Mouse (Mus musculus) retina, embryonic 14.5 days (tissue): Measurements from ENCODE around the gene Chrm4.

Experiments
- DNase-seq: peaks from one replicate; pipeline ENCODE4 v3.0.0-alpha.2; 2015; ENCODE audit warnings: low spot score

Gene Chrm4

DNA sequence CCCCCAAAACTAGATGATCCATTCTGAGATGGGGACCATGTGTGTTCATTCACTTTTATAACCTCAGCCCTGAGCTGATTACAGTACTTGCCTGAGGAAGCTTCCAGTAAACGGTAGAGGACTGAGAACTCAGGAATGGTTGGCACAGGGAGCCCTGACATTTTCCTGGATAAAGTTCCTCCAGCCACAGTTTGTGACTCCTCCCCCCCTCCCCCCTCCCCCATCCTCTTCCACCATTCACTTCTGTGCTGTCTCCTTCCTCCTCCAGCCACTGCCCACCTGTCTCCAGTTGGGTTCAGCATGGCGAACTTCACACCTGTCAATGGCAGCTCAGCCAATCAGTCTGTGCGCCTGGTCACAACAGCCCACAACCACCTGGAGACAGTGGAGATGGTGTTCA, at the start of gene Chrm4:
Gene Chrm4 (plus strand): TSS at position 301 of the 400 bp plus-strand sequence.
- DNase-seq, result no peak

DNA sequence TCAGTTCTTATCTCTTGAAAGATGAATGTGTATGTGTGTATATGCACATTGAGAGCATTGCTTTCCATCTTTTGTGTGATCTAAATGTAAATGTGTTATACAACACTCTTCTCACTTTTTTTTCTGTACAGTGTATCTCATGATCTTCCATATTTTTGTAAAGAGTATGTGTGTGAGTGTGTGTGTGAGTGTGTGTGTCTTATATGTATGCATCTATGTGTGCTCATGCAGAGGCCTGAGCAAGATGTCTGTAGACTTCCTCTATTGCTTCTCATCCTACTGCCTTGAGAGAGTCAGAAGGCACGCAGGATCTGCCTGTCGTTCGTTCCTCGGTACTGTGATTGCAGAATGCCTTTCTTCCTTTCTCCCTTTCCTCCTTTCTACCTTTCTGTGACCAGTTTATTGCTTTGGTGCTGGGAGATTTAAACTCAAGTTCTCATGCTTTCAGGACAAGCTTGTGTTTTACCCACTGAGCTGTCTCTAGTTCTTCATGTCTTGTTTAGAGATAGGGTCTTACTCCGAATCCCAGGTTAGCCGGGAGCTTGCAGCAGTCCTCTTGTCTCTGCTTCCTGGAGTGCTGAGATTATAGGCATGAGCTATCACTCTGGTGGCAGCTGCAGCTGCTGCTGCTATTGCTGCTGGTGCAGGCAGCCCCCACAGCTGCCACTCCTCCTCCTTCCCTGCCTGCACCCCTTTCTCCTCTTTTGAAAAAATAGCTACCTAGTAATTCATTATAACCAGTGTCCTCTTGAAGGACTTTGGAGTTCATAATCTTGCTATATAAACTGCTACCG, 48.5 kb upstream of the Chrm4 start:
- no peak for DNase-seq

DNA sequence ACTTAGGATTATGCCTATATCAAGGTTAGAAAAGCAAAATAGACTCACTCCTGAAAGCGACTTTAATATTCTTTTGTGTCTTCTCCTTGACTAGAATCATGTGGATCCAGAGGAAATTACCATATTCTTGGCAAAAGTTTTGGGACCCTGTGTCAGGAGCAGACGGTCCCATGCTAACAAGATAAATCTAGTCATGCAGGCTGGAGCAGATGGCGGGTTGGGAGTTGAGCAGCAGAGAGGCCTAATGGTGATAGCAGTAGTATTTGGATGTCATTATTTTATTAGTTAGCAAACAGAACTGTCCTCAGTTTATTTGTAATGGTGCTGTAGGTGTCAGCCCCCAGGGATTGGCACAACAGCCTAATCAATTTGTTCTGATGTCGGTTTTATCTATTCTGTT, 43.1 kb upstream of the Chrm4 start:
- no peak for DNase-seq

DNA sequence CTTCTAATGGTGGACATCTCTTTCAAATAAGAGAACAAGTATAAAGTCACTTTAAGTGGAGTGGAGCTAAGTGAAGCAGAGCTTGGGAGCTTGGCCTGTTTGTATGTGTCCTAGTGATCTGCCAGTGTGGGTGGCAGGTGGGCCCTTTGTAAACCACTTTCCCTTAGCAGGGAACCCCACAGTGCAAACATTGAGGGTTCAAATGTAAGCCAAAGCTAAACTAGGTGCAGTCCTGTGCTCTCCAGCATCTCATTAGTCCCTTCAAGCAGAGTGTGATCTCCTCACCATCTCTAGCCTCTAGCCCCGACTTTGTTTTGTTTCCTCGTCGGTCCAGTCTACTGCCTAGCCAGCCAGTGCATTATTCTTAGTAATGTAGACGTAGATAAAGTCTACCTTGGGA, 42.4 kb upstream of the Chrm4 start:
- DNase-seq, result no peak

DNA sequence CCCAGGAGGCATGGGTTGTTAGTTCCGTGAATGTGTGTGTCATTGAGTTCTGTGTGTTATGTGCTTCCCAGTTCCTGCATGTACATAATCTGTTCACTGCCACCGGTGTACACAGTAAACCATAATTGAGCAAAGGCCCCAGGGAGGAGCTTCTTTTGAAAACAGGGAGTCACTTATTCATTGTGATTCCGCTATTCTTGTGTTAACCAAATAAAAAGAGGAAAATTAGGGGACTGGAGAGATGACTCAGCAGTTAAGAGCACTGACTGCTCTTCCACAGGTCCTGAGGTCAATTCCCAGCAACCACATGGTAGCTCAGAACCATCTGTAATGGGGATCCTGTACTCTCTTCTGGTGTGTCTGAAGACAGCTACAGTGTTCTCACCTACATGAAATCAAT, 32.3 kb upstream of the Chrm4 start:
- DNase-seq, result no peak

DNA sequence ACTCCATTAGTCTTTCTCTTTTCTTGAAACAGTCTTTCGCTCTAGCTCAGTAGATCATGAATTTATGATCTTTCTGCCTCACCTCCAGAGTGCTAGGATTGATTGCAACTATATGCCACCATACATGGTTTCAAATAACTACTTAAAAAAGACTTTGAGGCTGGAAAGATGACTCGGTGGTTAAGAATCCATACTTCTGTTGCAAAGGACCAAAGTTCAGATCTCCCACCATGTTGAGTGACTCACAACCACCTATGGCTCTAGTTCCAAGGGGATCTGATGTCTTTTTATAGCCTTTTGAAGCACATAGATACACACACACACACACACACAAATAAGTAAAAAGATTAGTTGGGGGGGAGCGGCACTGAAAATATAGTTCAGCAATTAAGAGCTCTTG, 31.6 kb upstream of the Chrm4 start:
- DNase-seq, result no peak

DNA sequence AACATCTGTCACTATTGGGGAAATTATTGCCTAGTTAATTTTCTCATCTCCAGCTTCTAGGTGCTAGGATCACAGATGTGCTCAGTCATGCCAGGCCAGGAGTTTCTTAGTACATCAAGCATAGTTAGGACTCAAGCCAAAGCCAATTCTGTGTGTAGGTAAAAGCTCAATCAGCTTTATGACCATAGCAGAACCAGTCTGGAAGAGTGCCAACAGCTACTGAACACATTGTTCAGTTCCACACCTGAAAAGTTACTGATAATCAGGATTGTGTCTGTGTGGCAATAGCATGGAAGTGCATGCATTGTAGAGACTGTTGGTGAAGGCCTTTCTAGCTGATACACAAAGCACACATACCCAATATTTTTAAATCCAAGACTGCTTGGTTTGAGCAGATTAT, 29.1 kb upstream of the Chrm4 start:
- DNase-seq, result no peak

DNA sequence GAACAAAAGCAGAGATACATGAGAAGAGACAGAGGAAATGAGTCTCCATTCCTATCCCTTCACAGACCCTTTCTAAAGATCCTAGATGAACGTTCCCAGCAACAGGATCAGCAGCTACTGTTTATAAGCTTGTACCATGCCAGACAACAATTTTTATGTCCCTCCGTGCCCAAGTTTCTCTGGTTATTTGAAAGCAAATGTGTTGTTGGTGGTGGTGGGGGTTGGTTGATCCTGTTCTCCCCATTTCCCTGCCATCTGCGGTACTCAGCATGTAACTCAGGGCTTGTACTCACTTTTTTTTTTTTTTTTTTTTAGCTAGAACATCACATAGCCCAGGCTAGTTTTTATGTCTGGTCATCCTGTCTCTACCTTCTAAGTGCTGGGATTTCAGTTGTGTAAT, 27.9 kb upstream of the Chrm4 start:
- DNase-seq, result no peak

DNA sequence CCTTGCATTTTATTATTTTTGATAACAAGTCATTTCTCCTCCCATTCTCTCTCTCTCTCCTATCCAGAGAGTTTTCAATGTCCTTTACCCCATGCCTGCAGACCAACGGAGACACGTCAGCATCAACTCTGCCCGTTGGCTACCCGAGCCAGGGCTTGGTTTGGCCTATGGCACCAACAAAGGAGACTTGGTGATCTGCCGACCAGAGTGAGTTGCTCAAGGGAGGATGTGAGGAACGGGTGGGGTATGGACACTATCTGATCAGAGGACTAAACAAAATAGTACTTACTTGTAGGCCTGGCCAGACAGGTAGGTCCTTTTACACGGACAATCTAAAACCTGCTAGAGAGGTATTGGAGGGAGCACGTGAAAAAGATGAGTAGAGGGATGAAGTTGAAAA, 26.6 kb upstream of the Chrm4 start:
- DNase-seq, result no peak

DNA sequence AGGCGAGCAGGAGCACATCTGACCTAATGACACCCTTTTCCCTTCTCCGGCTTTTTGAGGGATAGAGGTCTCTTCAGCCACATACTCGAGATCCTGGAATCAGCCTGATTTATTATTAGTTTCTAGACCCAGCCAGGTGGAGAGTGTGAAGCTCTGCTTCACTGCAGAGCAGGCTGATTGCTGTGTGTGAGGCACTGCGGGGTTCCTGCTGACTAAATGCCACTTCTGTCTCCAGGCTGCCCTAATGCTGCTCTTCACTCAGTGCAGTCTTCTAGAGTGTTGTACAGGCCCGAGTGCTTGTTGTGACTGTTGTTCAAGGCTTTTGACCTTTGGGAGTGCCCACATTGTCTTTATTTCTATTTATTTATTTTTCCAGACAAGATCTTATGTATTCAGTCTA, 24.7 kb upstream of the Chrm4 start:
- no peak for DNase-seq

DNA sequence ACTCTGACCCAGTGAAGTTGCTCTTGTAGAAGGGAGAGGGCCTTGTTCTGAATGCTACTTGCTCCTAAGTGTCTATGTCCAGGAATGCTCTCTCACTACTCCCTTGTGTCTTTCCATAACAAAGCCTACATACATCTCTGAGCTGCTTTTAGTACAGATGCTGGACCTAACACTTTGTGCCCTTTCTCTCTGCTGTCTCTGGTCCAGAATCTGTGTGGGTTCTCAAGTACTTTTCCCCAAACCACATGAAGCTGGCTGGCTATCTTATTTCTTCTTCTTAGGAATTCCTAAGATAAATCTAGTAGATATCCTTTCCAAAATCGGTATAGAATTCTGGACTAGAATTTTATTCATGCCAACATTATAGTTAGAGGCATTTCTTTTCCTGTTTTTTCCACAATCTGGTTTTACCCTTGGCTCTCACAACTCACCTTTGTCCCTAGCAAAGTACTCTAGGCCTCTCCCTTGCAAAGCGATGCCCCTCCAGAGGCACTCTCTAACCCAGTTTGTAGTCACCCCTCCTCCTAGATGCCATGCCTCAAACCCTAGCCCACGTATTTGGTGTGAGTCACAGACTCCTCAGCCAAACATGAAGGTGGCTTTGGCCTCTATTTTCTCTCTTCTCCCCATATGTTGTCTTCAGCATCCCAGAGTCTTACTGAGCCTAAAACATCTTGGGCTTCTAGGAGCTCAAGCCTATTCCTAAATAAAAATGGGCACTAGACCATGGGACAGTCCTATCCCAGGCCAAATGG, 23.7 kb upstream of the Chrm4 start:
- DNase-seq, result no peak

DNA sequence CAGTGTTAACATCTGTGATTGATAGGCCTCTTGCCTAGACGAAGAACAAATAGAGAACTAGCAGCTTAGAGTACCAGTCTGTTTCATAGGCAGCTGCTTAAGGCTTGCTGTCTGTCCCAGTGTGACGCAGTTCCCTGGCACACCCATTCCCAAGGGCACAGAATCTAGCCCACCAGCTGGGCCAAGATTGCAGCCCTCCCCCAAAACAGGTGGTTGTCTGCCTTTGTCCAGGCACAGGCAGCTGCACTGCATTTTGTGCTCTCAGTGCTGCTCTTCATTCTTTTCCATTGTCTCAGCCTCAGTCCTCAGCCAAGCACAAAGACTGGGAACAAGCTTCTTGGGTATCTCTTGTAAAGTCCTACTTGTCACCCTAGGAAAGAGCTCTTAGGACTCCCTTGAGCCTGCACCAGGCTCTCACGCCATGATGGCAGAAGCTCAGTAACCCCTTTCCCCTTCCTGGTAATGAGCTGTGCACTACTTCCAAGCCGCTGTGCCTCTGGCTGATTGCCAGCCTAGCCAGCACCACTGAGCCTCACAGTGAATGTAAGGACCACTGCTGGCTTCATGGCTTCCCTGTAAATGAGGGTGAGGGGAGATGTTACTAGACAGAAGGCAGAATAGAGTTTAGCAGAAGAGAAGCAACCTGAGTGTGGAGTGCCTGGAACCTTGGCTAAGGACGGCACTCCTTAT, 22.3 kb upstream of the Chrm4 start:
- DNase-seq, result no peak

DNA sequence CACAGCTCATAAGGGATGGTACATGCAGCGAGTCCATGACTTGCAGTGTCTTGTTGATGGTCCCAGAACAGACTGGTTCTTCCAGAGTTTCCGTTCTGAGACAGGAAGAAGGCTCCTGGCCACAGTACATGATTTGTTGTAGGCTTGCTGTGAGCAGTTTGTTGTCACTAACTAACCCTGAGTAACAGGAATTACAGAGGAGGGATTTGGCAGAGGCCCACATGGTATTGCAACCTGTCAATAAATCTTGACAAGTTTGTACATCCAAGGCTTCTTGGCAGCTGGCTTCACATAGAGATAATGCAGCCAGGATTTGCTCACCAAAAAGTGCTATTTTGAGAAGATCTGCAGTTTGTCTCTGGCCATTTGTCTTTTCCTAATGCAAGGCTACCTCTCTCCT, 20.9 kb upstream of the Chrm4 start:
- DNase-seq, result no peak

DNA sequence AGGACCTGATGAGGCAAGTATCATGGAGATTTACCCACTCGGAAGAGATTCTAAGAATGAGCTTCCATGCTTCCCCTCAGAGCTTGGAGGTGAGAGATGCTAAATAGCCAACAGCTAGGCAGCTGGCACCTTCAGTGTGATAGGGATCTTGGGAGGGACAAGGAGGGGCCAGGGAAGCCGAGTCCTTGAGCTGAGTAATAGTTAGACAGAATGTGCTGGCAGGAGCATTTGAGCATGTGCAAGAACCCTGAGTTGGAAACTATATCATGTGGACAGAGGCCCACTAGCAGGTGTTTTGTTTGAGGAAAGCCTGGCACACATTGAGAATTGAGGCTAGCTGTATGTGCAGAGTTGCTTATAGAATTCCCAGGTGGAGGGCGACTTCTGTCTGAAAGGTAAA, 14.4 kb upstream of the Chrm4 start:
- no peak for DNase-seq

DNA sequence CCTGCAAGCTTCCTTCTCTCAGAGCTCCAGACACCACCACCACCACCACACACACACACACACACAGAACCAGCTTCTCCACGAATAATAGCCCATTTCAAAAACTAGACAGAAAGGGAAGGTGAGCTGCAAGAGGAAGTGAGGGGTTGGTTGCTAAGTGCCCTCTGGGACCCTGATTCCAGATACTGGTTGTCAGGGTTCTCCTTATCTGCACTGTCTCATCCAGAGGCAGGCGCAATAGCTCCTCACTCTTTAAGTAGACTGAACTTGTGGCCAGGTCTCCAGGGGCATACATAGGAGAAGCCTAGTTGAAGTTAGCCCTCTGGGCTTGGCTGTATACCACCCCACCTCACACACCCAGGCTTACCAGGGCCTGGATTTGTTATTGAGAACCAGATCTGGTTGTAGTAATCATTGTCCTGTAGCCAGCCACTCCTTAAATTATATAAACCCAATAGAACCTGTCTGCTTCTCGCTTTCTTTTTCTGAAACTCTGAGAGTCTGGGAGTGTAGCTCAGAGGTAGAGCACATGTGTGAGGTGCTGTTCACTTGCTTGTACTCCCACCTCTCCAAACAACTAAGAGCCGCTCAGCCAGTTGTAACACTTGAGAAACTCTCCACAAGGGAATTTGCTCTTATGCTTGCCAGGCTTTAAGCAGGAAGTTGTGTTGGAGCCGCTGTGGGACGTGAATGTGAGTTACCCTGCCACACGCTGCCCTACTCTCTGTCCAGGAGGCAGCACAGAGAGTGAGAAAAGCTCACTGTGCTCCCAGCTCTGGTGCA, 13.5 kb upstream of the Chrm4 start:
- no peak for DNase-seq

DNA sequence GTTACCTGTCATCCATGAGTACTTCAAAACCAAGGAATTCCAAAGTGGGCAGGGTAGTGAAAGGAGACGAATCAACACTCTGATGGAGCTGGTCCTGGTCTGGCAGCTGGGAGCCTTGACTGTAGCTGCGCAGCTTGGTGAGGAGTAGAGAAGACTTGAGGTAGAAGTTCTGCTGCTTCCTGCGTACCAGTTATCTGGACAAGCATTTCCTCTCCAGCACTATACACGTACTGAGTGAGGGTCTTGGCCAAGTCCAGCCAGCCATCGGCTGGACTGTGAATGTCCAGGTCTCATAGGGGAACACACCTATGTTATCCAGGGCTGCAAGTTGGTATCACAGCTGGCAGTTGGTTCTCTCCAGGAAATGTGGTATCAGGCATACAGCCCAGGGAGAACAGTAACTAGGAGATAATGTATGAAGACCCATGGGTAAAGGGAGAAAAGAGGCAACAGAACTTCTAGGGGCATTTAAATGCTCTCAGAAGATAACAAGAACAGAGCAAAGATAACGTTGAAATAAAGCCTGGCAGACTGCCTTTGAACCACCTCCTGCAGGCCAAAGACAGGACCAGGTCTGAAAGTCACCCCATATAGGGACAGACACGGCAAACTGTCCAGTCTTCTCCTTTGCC, 10.6 kb upstream of the Chrm4 start:
- no peak for DNase-seq

DNA sequence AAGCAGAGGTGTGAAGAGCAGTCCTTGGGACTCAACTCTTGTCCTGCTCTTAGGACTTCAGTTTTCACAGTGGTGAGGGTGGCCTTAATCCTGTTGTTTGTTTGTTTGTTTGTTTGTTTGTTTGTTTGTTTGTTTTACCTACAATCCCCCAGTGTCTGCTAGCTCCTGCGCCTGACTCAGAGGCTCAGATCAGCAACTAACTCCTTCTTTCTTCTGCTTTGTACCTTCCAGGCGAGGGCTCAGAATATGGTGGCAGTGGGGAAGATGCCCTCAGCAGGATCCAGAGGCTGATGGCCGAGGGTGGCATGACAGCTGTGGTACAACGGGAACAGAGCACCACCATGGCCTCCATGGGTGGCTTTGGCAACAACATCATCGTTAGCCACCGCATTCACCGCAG, 10.0 kb upstream of the Chrm4 start:
- DNase-seq, result no peak

DNA sequence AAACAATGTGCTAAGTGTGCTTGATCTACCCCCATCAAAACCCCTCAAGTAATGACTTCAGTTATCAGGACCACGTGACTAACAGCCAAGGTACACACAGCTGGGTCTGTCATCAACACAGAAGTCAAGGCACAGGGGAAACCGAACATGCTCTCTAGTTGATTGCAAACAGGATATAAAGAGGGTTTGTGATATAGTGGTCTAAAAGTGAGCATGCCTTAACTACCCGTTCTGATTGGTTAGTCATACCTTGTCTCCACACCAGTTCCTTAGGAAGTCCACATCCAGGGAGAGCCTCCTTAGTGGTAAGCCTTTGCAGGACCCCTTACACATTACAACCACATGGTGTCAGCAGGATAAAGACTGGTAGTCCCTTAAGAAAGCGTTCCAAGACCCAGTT, 6.9 kb upstream of the Chrm4 start:
- DNase-seq, result no peak

DNA sequence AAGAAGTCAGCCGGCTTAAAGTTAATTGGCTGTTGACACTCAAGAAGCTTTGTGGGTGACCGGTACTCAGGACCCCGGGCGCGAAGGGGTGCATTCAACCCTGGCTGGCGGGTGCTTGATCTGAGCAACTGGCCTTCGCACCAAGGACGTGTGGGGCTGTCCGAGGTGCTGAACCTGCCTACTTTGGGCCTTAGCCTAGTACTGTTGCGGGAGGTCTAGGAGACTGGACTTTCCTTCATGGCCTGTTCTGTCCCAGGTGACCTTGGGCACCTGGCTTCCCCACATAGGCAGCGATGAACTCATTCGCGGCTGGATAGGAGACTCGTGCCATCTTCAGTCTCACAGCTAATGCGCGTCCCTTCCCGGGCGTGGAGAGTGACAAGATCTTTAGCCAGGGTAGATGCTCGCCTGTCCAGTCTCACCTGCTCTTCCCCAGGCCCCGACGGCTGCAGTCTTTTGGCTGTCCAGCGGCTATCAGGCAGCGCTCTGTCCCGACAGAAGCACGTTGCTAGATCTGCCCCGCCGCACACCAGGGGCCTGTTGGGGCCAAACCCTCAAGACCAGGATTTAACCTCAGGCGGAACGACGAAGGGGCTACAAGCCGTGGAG, 5.8 kb upstream of the Chrm4 start:
- peak; percentile 83 for DNase-seq

DNA sequence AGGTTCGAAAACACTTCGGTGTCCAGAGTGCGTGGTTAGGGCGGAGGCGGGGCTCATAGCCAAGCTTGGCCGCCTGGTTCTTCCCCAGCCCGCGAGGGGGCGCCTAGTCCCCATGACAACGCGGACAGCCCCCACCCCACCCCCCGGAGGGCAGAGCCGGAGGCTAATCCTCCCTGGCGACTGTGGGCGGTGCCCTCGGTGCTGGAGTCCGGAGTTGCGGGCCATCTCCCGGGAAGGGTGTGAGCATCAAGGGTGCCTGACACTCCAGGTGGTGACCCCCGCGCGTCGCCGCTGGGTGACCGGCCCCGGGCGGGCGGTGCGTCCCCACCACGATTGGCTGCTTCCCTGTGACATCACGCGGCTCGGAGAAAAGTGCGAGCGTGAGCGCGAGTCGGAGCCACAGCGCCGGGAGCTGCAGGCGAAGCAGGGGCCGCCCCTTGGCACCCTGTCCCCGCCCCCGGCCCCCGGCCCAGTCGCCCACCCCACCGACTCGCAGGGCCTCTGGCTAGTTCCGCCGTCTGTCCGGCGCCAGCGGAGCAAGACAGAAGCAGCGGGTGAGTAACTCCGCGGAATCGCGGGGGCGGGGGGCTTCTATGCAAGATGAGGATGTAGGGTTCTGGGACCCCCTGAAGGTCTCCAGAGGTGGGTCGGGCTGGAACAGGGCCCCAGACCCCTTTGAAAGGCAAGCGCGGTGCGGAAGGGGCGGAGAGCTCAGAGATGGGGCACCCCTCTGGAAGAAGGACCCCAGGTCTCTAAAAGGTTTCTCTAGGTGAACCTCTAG, 5.1 kb upstream of the Chrm4 start:
- DNase-seq, result peak; percentile 79
